Mouse (Mus musculus): ENCODE results near the gene Nelfe. TPM values are rescaled to one million over a fixed set of nuclear protein-coding genes. Genes with fewer than 3 reads are reported as not detected.
A peak's percentile ranks its signal among the peaks of the same experiment; 100 is the strongest.
"Not testable (repeated sequence)": the region's sequence is repeated elsewhere in the genome, so short reads cannot be mapped to it uniquely, and the experiment has no call there.

Gene Nelfe
- polyA plus RNA-seq, 1 experiment from 2014 or later, result 82.7 TPM

DNA sequence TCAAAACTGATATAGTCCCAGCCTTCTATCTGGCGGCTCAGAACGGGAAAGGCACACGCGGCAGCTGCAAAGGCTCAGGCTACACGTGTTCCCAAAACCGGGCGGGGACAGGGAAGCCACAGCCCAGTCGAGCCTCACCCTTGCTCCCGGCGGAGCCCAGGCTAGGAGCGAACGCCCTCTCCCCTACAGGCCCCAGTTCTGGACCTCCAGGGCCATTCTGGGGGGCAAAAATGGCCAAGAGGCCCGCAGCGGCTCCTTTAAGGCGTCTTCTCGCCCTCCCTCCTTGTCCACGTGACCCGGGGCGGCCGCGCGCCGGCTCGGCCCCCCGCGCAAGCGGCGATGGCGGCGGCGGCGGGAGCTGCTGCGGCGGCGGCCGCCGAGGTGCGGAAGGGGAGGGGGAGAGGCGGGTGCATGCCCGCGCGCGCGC is 48.0 kb downstream of the Nelfe start, which contains the start of the genes C2 and Ehmt2:
Gene C2, minus strand, starts transcription at position 106 of the 427 bp plus-strand sequence.
Gene Ehmt2, plus strand, starts transcription at position 310 of the 427 bp plus-strand sequence.
- H3K9ac ChIP-seq, result peak within 1 kb of the TSS; percentile 98
- H3K4me3 ChIP-seq, result peak within 1 kb of the TSS; percentile 88
- peaks cover 28% of the 10 kb centered on the region for H3K36me3 ChIP-seq
- H3K4me1 ChIP-seq (replicated peaks), result peaks cover 56% of the 10 kb centered on the region
- H3K4me2 ChIP-seq, result peak within 1 kb of the TSS; percentile 100
- no peaks in the 10 kb centered on the region for H3K27me3 ChIP-seq
- H3K9me3 ChIP-seq, result no peaks in the 10 kb centered on the region
- WGBS, result 0% methylated on average over 22 of the region's 44 CpGs
- H3K27ac ChIP-seq, result peak within 1 kb of the TSS; percentile 97
- ATAC-seq (ENCODE audit: low FRiP score), result peak; percentile 11

DNA sequence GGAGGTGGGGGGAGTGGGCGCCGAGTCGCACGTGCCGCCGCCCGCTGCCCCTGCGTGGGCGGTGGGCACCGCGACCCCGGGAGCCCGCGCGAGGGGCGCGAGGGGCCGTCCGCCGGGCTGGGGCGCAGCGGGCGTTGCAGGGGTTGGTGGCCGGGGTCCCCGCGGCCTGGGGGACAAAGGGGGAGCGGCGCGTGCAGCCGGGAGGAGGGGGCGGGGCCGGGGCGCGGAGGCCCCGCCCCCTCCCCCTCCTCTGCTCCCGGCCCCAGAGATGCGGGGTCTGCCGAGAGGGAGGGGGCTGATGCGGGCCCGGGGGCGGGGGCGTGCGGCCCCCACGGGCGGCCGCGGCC is 48.5 kb downstream of the Nelfe start:
- under 1% methylated on average over 19 of the region's 47 CpGs for WGBS
- H3K9me3 ChIP-seq, result no peaks in the 10 kb centered on the region
- peak overlapping the region; percentile 100 for H3K4me2 ChIP-seq
- H3K4me3 ChIP-seq, result peak overlapping the region; percentile 88
- peak overlapping the region; percentile 97 for H3K27ac ChIP-seq
- peaks cover 33% of the 10 kb centered on the region for H3K36me3 ChIP-seq
- peak; percentile 1; the same call in 1 of the 2 replicates for ATAC-seq (ENCODE audit: low FRiP score)
- H3K27me3 ChIP-seq, result no peaks in the 10 kb centered on the region
- peak overlapping the region; percentile 98 for H3K9ac ChIP-seq
- peaks cover 53% of the 10 kb centered on the region for H3K4me1 ChIP-seq (replicated peaks)

DNA sequence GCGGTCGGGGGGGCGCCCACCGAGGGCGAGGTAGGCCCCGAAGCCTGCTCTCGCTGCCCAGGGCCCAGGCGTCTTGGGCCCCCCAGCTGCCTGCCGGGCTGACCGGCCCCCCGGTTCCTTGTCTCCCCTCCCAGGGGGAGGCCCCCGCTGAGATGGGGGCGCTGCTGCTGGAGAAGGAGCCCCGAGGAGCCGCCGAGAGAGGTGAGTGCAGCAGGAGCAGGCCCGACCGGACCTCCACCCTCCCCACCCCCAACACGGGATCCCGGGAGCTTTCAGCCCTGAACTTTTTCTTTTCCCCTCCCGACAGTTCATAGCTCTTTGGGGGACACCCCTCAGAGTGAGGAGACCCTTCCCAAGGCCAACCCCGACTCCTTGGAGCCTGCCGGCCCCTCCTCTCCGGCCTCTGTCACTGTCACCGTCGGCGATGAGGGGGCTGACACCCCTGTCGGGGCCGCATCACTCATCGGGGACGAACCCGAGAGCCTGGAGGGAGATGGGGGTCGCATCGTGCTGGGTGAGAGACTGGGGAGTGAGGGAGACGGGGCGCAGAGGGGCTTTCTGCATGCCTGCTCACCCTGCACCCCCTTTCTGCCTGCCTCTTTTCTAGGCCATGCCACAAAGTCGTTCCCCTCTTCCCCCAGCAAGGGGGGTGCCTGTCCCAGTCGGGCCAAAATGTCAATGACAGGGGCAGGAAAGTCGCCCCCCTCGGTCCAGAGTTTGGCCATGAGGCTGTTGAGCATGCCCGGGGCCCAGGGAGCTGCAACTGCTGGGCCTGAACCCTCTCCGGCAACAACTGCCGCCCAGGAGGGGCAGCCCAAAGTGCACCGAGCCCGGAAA is 49.1 kb downstream of the Nelfe start:
- H3K9me3 ChIP-seq, result no peaks in the 10 kb centered on the region
- under 1% methylated on average over 39 of the region's 45 CpGs for WGBS
- peak; percentile 9; the same call in 1 of the 2 replicates for ATAC-seq (ENCODE audit: low FRiP score)

GRCm38 (mm10) chr17:34899890-34900243 is 49.7 kb downstream of the Nelfe start:
- Histone ChIP-seq H3K9ac (peak overlapping the region; percentile 98), H3K36me3 (peaks cover 45% of the 10 kb centered on the region), H3K4me1 (replicated peaks) (peaks cover 50% of the 10 kb centered on the region), H3K9me3 (no peaks in the 10 kb centered on the region), H3K27me3 (no peaks in the 10 kb centered on the region), H3K4me3 (peak overlapping the region; percentile 88), H3K27ac (peak overlapping the region; percentile 97), H3K4me2 (peak overlapping the region; percentile 100)
- no peak for ATAC-seq (ENCODE audit: low FRiP score)
- WGBS, result 3% methylated on average over 5 of the region's 5 CpGs

More for the DNA sequence above, 49.1 kb downstream of the Nelfe start:
- H3K36me3 ChIP-seq, result peaks cover 39% of the 10 kb centered on the region
- peak overlapping the region; percentile 97 for H3K27ac ChIP-seq
- peak overlapping the region; percentile 88 for H3K4me3 ChIP-seq
- no peaks in the 10 kb centered on the region for H3K27me3 ChIP-seq
- H3K4me1 ChIP-seq (replicated peaks), result peaks cover 50% of the 10 kb centered on the region
- H3K4me2 ChIP-seq, result peak overlapping the region; percentile 100
- H3K9ac ChIP-seq, result peak overlapping the region; percentile 98

DNA sequence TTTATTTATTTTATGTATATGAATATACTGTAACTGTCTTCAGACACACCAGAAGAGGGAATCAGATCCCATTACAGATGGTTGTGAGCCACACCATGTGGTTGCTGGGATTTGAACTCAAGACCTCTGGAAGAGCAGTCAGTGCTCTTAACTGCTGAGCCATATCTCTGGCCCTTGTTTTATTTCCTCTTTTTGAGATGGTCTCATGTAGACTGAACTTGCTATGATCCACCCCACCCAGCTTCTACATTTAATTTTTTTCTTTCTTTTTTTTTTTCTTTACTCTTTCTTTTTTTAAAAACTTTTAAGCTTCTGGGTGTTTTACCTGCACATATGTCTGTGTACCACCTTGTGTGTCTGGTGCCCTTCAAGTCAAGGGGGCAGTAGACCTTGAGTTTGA is 50.6 kb downstream of the Nelfe start:
- Histone ChIP-seq H3K36me3 (peaks cover 53% of the 10 kb centered on the region), H3K4me1 (replicated peaks) (peaks cover 42% of the 10 kb centered on the region)
- ATAC-seq (ENCODE audit: low FRiP score); H3K9ac ChIP-seq; H3K27ac ChIP-seq; H3K9me3 ChIP-seq; H3K27me3 ChIP-seq; H3K4me3 ChIP-seq; H3K4me2 ChIP-seq: not testable (repeated sequence)

- H3K36me3 ChIP-seq, result peaks cover 57% of the 10 kb centered on the region
- not testable (repeated sequence) for H3K4me2 ChIP-seq; H3K9me3 ChIP-seq; H3K4me3 ChIP-seq; H3K27ac ChIP-seq; H3K27me3 ChIP-seq; ATAC-seq (ENCODE audit: low FRiP score); H3K9ac ChIP-seq
- 93% methylated on average over 9 of the region's 10 CpGs for WGBS
- peaks cover 31% of the 10 kb centered on the region for H3K4me1 ChIP-seq (replicated peaks)
Measured at GRCm38 (mm10) chr17:34901948-34902347, 51.8 kb downstream of the Nelfe start.

- H3K4me1 ChIP-seq (replicated peaks), result peaks cover 22% of the 10 kb centered on the region
- H3K4me3 ChIP-seq, result no peak overlapping the region
Measured at GRCm38 (mm10) chr17:34902895-34903294, 52.7 kb downstream of the Nelfe start.

More at GRCm38 (mm10) chr17:34902895-34903294, 52.7 kb downstream of the Nelfe start:
- Histone ChIP-seq H3K27ac (no peak overlapping the region), H3K9me3 (no peaks in the 10 kb centered on the region), H3K4me2 (no peak overlapping the region), H3K36me3 (peaks cover 66% of the 10 kb centered on the region), H3K9ac (no peak overlapping the region; the same call in 1 of the 2 replicates), H3K27me3 (no peaks in the 10 kb centered on the region)
- WGBS, result 94% methylated on average over 9 of the region's 9 CpGs
- no peak for ATAC-seq (ENCODE audit: low FRiP score)

Small RNA genes within 50 kb of the gene (microRNA-seq; reads per million reads assigned to microRNA genes)
- gene Mir6970 (not detected), gene Mir6971 (3.3 reads per million, percentile 8 among the genes with 10 or more reads in this experiment), gene Mir6972 (not detected)

Other genes with a start within 250 kb of the Nelfe start
- 299 and 301 TPM in 2 replicates for gene Rnf5, start 246.7 kb upstream of the Nelfe start, polyA plus RNA-seq (2015; fragmentation: Nextera tagmentation; extraction: Ambion mirVana)
- gene Agpat1, start 246.1 kb upstream of the Nelfe start, polyA plus RNA-seq (2015; fragmentation: Nextera tagmentation; extraction: Ambion mirVana), result 97.8 and 99.1 TPM in 2 replicates
- 11.7 and 12.9 TPM in 2 replicates for gene Egfl8, start 234.4 kb upstream of the Nelfe start, polyA plus RNA-seq (2015; fragmentation: Nextera tagmentation; extraction: Ambion mirVana)
- 21.7 and 22.7 TPM in 2 replicates for gene Ppt2, start 221.9 kb upstream of the Nelfe start, polyA plus RNA-seq (2015; fragmentation: Nextera tagmentation; extraction: Ambion mirVana)
- gene Prrt1, start 220.9 kb upstream of the Nelfe start, polyA plus RNA-seq (2015; fragmentation: Nextera tagmentation; extraction: Ambion mirVana), result 5.5 and 5.6 TPM in 2 replicates
- 16.9 and 17.6 TPM in 2 replicates for gene Fkbpl, start 205.6 kb upstream of the Nelfe start, polyA plus RNA-seq (2015; fragmentation: Nextera tagmentation; extraction: Ambion mirVana)
- gene Atf6b, start 203.2 kb upstream of the Nelfe start, polyA plus RNA-seq (2015; fragmentation: Nextera tagmentation; extraction: Ambion mirVana), result 117 and 122 TPM in 2 replicates
- 0.09 TPM in 2 replicates for gene Tnxb, start 179.9 kb upstream of the Nelfe start, polyA plus RNA-seq (2015; fragmentation: Nextera tagmentation; extraction: Ambion mirVana)
- gene C4b, start 106.5 kb upstream of the Nelfe start, polyA plus RNA-seq (2015; fragmentation: Nextera tagmentation; extraction: Ambion mirVana), result 0.09 TPM in 1 of 2 replicates, not detected in the other
- gene Cyp21a1, start 45.8 kb upstream of the Nelfe start, polyA plus RNA-seq (2015; fragmentation: Nextera tagmentation; extraction: Ambion mirVana), result not detected in 2 replicates
- gene Stk19, start 13.4 kb upstream of the Nelfe start, polyA plus RNA-seq (2015; fragmentation: Nextera tagmentation; extraction: Ambion mirVana), result 36.5 and 40.5 TPM in 2 replicates
- gene Dxo, start 13.4 kb upstream of the Nelfe start, polyA plus RNA-seq (2015; fragmentation: Nextera tagmentation; extraction: Ambion mirVana), result 68.9 and 69.6 TPM in 2 replicates
- gene Skiv2l, start 181 bp upstream of the Nelfe start, polyA plus RNA-seq (2015; fragmentation: Nextera tagmentation; extraction: Ambion mirVana), result 54.1 and 60.4 TPM in 2 replicates
- gene Cfb, start 12.1 kb downstream of the Nelfe start, polyA plus RNA-seq (2015; fragmentation: Nextera tagmentation; extraction: Ambion mirVana), result 1.9 TPM in 2 replicates
- 13.5 and 13.9 TPM in 2 replicates for gene Zbtb12, start 29.1 kb downstream of the Nelfe start, polyA plus RNA-seq (2015; fragmentation: Nextera tagmentation; extraction: Ambion mirVana)
- 0.10 TPM in 1 of 2 replicates, not detected in the other for gene Gm20547, start 31.7 kb downstream of the Nelfe start, polyA plus RNA-seq (2015; fragmentation: Nextera tagmentation; extraction: Ambion mirVana)
- gene C2, start 47.9 kb downstream of the Nelfe start, polyA plus RNA-seq (2015; fragmentation: Nextera tagmentation; extraction: Ambion mirVana), result 1.4 and 2.3 TPM in 2 replicates
- 90.1 and 98.0 TPM in 2 replicates for gene Ehmt2, start 48.1 kb downstream of the Nelfe start, polyA plus RNA-seq (2015; fragmentation: Nextera tagmentation; extraction: Ambion mirVana)
- 0.17 TPM in 1 of 2 replicates, not detected in the other for gene Slc44a4, start 64.1 kb downstream of the Nelfe start, polyA plus RNA-seq (2015; fragmentation: Nextera tagmentation; extraction: Ambion mirVana)
- 30.6 and 31.5 TPM in 2 replicates for gene Neu1, start 80.9 kb downstream of the Nelfe start, polyA plus RNA-seq (2015; fragmentation: Nextera tagmentation; extraction: Ambion mirVana)
- 0.26 and 0.32 TPM in 2 replicates for gene Hspa1b, start 108.8 kb downstream of the Nelfe start, polyA plus RNA-seq (2015; fragmentation: Nextera tagmentation; extraction: Ambion mirVana)
- not detected in 2 replicates for gene Gm20481, start 119.5 kb downstream of the Nelfe start, polyA plus RNA-seq (2015; fragmentation: Nextera tagmentation; extraction: Ambion mirVana)
- gene Hspa1a, start 121.8 kb downstream of the Nelfe start, polyA plus RNA-seq (2015; fragmentation: Nextera tagmentation; extraction: Ambion mirVana), result 4.0 and 4.6 TPM in 2 replicates
- gene Hspa1l, start 122.3 kb downstream of the Nelfe start, polyA plus RNA-seq (2015; fragmentation: Nextera tagmentation; extraction: Ambion mirVana), result 0.85 and 1.1 TPM in 2 replicates
- gene Lsm2, start 131.5 kb downstream of the Nelfe start, polyA plus RNA-seq (2015; fragmentation: Nextera tagmentation; extraction: Ambion mirVana), result 112 and 117 TPM in 2 replicates
- 57.3 TPM in 2 replicates for gene Vars, start 150.6 kb downstream of the Nelfe start, polyA plus RNA-seq (2015; fragmentation: Nextera tagmentation; extraction: Ambion mirVana)
- 0.16 and 0.18 TPM in 2 replicates for gene Vwa7, start 166.2 kb downstream of the Nelfe start, polyA plus RNA-seq (2015; fragmentation: Nextera tagmentation; extraction: Ambion mirVana)
- gene Sapcd1, start 177.6 kb downstream of the Nelfe start, polyA plus RNA-seq (2015; fragmentation: Nextera tagmentation; extraction: Ambion mirVana), result 2.5 and 2.9 TPM in 2 replicates
- 2.7 and 3.5 TPM in 2 replicates for gene Msh5, start 196.4 kb downstream of the Nelfe start, polyA plus RNA-seq (2015; fragmentation: Nextera tagmentation; extraction: Ambion mirVana)
- 100 and 102 TPM in 2 replicates for gene Clic1, start 199.6 kb downstream of the Nelfe start, polyA plus RNA-seq (2015; fragmentation: Nextera tagmentation; extraction: Ambion mirVana)
- gene Ddah2, start 208.6 kb downstream of the Nelfe start, polyA plus RNA-seq (2015; fragmentation: Nextera tagmentation; extraction: Ambion mirVana), result 420 and 426 TPM in 2 replicates
- not detected in 2 replicates for gene Ly6g6c, start 215.0 kb downstream of the Nelfe start, polyA plus RNA-seq (2015; fragmentation: Nextera tagmentation; extraction: Ambion mirVana)
- 0.25 and 0.31 TPM in 2 replicates for gene Mpig6b, start 215.8 kb downstream of the Nelfe start, polyA plus RNA-seq (2015; fragmentation: Nextera tagmentation; extraction: Ambion mirVana)
- gene Ly6g6e, start 226.5 kb downstream of the Nelfe start, polyA plus RNA-seq (2015; fragmentation: Nextera tagmentation; extraction: Ambion mirVana), result 0.45 TPM in 1 of 2 replicates, not detected in the other
- 0.61 and 1.1 TPM in 2 replicates for gene Ly6g6d, start 227.7 kb downstream of the Nelfe start, polyA plus RNA-seq (2015; fragmentation: Nextera tagmentation; extraction: Ambion mirVana)
- 0.19 and 0.28 TPM in 2 replicates for gene Ly6g6f, start 235.2 kb downstream of the Nelfe start, polyA plus RNA-seq (2015; fragmentation: Nextera tagmentation; extraction: Ambion mirVana)
- 86.9 and 93.8 TPM in 2 replicates for gene Abhd16a, start 238.9 kb downstream of the Nelfe start, polyA plus RNA-seq (2015; fragmentation: Nextera tagmentation; extraction: Ambion mirVana)